8 mouse cellular contexts compared by ENCODE assay signal in genomic region chr2:11425421-11426131, GRCm38 (mm10).
DNase-seq lines count a peak whose midpoint lies in the region; ATAC-seq and TF ChIP-seq lines count a peak whose summit lies in the region.
"Had no signal": no experiment of that assay in that cellular context is flagged by ENCODE, and none has a peak within 500 bp of the region (broad histone marks: within the 10 kb centered on the region; RNA-seq: fewer than 3 reads in every experiment).

No protein-coding gene starts in this region.

- ATAC-seq in intestine, embryonic 15.5 days = peak; percentile 76
- no peak for ATAC-seq in midbrain, embryonic 14.5 days (ENCODE audit: low FRiP score, low TSS enrichment)
- ATAC-seq in megakaryocyte, adult 5-6 weeks (ENCODE audit: poor library complexity, severe bottlenecking) = no peak

- DNase-seq in adrenal gland, postnatal 25 days = peak; percentile 21
- peak; percentile 14 for DNase-seq in forelimb bud, embryonic 11.5 days (ENCODE audit: low read depth, low spot score)
- peak; percentile 29 for DNase-seq in lung, adult 2 months
- DNase-seq in yolk sac, embryonic 10.5 days (ENCODE audit: low spot score) = peak; percentile 81
- no peak for DNase-seq in midbrain, embryonic 14.5 days

- no peaks in the 10 kb centered on the region for H3K27me3 ChIP-seq in intestine, embryonic 15.5 days (replicated peaks)
- no peaks in the 10 kb centered on the region for H3K27me3 ChIP-seq in midbrain, embryonic 14.5 days (ENCODE audit: control insufficient read depth, insufficient read depth, low read length)
- H3K27me3 ChIP-seq: embryonic facial prominence, embryonic 12.5 days had no signal

- H3K4me2 ChIP-seq in intestine, embryonic 15.5 days (replicated peaks) = no peak overlapping the region
- no peak overlapping the region for H3K4me2 ChIP-seq in midbrain, embryonic 14.5 days (ENCODE audit: low read length)
- H3K4me2 ChIP-seq: embryonic facial prominence, embryonic 12.5 days had no signal

- no peaks in the 10 kb centered on the region for H3K36me3 ChIP-seq in intestine, embryonic 15.5 days
- no peaks in the 10 kb centered on the region for H3K36me3 ChIP-seq in midbrain, embryonic 14.5 days (ENCODE audit: control insufficient read depth, insufficient read depth, low read length)
- H3K36me3 ChIP-seq: embryonic facial prominence, embryonic 12.5 days had no signal

- no peaks in the 10 kb centered on the region for H3K9me3 ChIP-seq in intestine, embryonic 15.5 days
- no peaks in the 10 kb centered on the region for H3K9me3 ChIP-seq in midbrain, embryonic 14.5 days (ENCODE audit: control insufficient read depth, low read length)
- H3K9me3 ChIP-seq: embryonic facial prominence, embryonic 12.5 days had no signal

- H3K4me3 ChIP-seq in intestine, embryonic 15.5 days (replicated peaks) = no peak overlapping the region
- no peak overlapping the region for H3K4me3 ChIP-seq in lung, adult 2 months (replicated peaks; ENCODE audit: extremely low read depth, low read depth, low read length)
- H3K4me3 ChIP-seq in midbrain, embryonic 14.5 days (replicated peaks; ENCODE audit: low read depth, low read length) = no peak overlapping the region
- H3K4me3 ChIP-seq: embryonic facial prominence, embryonic 12.5 days had no signal

- peaks cover 15% of the 10 kb centered on the region for H3K4me1 ChIP-seq in intestine, embryonic 15.5 days (replicated peaks)
- peaks cover 7% of the 10 kb centered on the region for H3K4me1 ChIP-seq in lung, adult 2 months (ENCODE audit: control insufficient read depth, insufficient read depth, low read length)
- H3K4me1 ChIP-seq in midbrain, embryonic 14.5 days (ENCODE audit: control insufficient read depth, insufficient read depth, low read length) = no peaks in the 10 kb centered on the region

- no peak for TF ChIP-seq CTCF in lung, adult 2 months (IDR thresholded peaks at IDR 0.05; ENCODE audit: insufficient read depth, low read length)

- H3K9ac ChIP-seq in intestine, embryonic 15.5 days = no peak overlapping the region
- no peak overlapping the region for H3K9ac ChIP-seq in midbrain, embryonic 14.5 days (replicated peaks; ENCODE audit: low read length)
- H3K9ac ChIP-seq: embryonic facial prominence, embryonic 12.5 days had no signal

- peak overlapping the region; percentile 76 for H3K27ac ChIP-seq in intestine, embryonic 15.5 days
- no peak overlapping the region for H3K27ac ChIP-seq in midbrain, embryonic 14.5 days (replicated peaks; ENCODE audit: low read depth, low read length)
- H3K27ac ChIP-seq: embryonic facial prominence, embryonic 12.5 days had no signal

- 8% methylated on average over 5 of the region's 5 CpGs for WGBS in intestine, embryonic 15.5 days
- 42% methylated on average over 5 of the region's 5 CpGs for WGBS in lung, adult 2 months
- 58% methylated on average over 5 of the region's 5 CpGs for WGBS in midbrain, embryonic 14.5 days

- no peak for TF ChIP-seq POLR2A in lung, adult 2 months (IDR thresholded peaks at IDR 0.05; ENCODE audit: borderline replicate concordance, extremely low read depth, low read depth, low read length)
